Mouse (Mus musculus) erythroblast, embryonic 14.5 days (primary cell): ENCODE data around the gene Tube1.

Experiments used
- GATA1 ChIP-seq: IDR thresholded peaks from 2 replicates; pipeline ENCODE4 v1.6.1; 2012; ENCODE audit warnings: low read length, inconsistent platforms, mixed read lengths
- TAL1 ChIP-seq: IDR thresholded peaks from 3 replicates; pipeline ENCODE4 v1.6.1; 2012; ENCODE audit warnings: low read length, inconsistent platforms, mixed read lengths

GRCm38 (mm10) chr10:39109489-39109874 is 24.3 kb upstream of the Tube1 start:
- no peak for TF ChIP-seq TAL1
- no peak for TF ChIP-seq GATA1
